Mouse (Mus musculus): ENCODE results near the gene Lrp11. TPM values are rescaled to one million over a fixed set of nuclear protein-coding genes. Genes with fewer than 3 reads are reported as not detected.

The Lrp11 gene
- 37.8 and 39.1 TPM in 2 replicates for polyA plus RNA-seq (2014; fragmentation: Nextera tagmentation; extraction: Ambion mirVana)

GRCm38 (mm10) chr10:7589592-7590233 lies at the start of gene Lrp11:
Lrp11 (plus strand) TSS chr10:7589800.
- ATAC-seq (ENCODE audit: low read depth): peak; percentile 97
- WGBS: under 1% methylated on average over 75 of the region's 76 CpGs
- Histone ChIP-seq H3K4me1 (ENCODE audit: control insufficient read depth, insufficient read depth, low read length) (peaks cover 19% of the 10 kb centered on the region), H3K36me3 (ENCODE audit: control insufficient read depth, insufficient read depth, low read length) (no peaks in the 10 kb centered on the region), H3K27ac (ENCODE audit: low read depth, low read length) (peak within 1 kb of the TSS; percentile 84), H3K27me3 (ENCODE audit: control insufficient read depth, insufficient read depth, low read length) (no peaks in the 10 kb centered on the region), H3K9me3 (ENCODE audit: control insufficient read depth, low read length) (no peaks in the 10 kb centered on the region), H3K4me2 (ENCODE audit: low read depth, low read length) (peak within 1 kb of the TSS; percentile 92), H3K9ac (replicated peaks; ENCODE audit: low read depth, low read length) (peak within 1 kb of the TSS; percentile 84), H3K4me3 (ENCODE audit: low read depth, low read length) (peak within 1 kb of the TSS; percentile 80)

GRCm38 (mm10) chr10:7578002-7578401 lies 11.6 kb upstream of the Lrp11 start:
- ATAC-seq (ENCODE audit: low read depth): no peak
- H3K9me3 ChIP-seq (ENCODE audit: control insufficient read depth, low read length): no peaks in the 10 kb centered on the region
- H3K4me1 ChIP-seq (ENCODE audit: control insufficient read depth, insufficient read depth, low read length): no peaks in the 10 kb centered on the region
- H3K4me2 ChIP-seq (ENCODE audit: low read depth, low read length): no peak overlapping the region
- H3K36me3 ChIP-seq (ENCODE audit: control insufficient read depth, insufficient read depth, low read length): no peaks in the 10 kb centered on the region
- H3K27me3 ChIP-seq (ENCODE audit: control insufficient read depth, insufficient read depth, low read length): no peaks in the 10 kb centered on the region
- no peak overlapping the region for H3K4me3 ChIP-seq (ENCODE audit: low read depth, low read length)
- H3K9ac ChIP-seq (replicated peaks; ENCODE audit: low read depth, low read length): no peak overlapping the region
- H3K27ac ChIP-seq (ENCODE audit: low read depth, low read length): no peak overlapping the region

GRCm38 (mm10) chr10:7581401-7581800 lies 8.2 kb upstream of the Lrp11 start:
- H3K27ac ChIP-seq (ENCODE audit: low read depth, low read length): no peak overlapping the region
- no peak overlapping the region for H3K9ac ChIP-seq (replicated peaks; ENCODE audit: low read depth, low read length)
- H3K27me3 ChIP-seq (ENCODE audit: control insufficient read depth, insufficient read depth, low read length): no peaks in the 10 kb centered on the region
- H3K4me3 ChIP-seq (ENCODE audit: low read depth, low read length): no peak overlapping the region
- no peaks in the 10 kb centered on the region for H3K36me3 ChIP-seq (ENCODE audit: control insufficient read depth, insufficient read depth, low read length)
- no peak overlapping the region for H3K4me2 ChIP-seq (ENCODE audit: low read depth, low read length)
- no peak for ATAC-seq (ENCODE audit: low read depth)
- no peaks in the 10 kb centered on the region for H3K4me1 ChIP-seq (ENCODE audit: control insufficient read depth, insufficient read depth, low read length)
- WGBS: 97% methylated on average over 2 of the region's 2 CpGs
- no peaks in the 10 kb centered on the region for H3K9me3 ChIP-seq (ENCODE audit: control insufficient read depth, low read length)

- ATAC-seq (ENCODE audit: low read depth): peak; percentile 56; the same call in 1 of the 2 replicates
- Histone ChIP-seq H3K9ac (replicated peaks; ENCODE audit: low read depth, low read length) (no peak overlapping the region), H3K9me3 (ENCODE audit: control insufficient read depth, low read length) (no peaks in the 10 kb centered on the region), H3K4me2 (ENCODE audit: low read depth, low read length) (no peak overlapping the region), H3K36me3 (ENCODE audit: control insufficient read depth, insufficient read depth, low read length) (no peaks in the 10 kb centered on the region), H3K27me3 (ENCODE audit: control insufficient read depth, insufficient read depth, low read length) (no peaks in the 10 kb centered on the region), H3K4me3 (ENCODE audit: low read depth, low read length) (no peak overlapping the region), H3K4me1 (ENCODE audit: control insufficient read depth, insufficient read depth, low read length) (no peaks in the 10 kb centered on the region), H3K27ac (ENCODE audit: low read depth, low read length) (no peak overlapping the region)
- 47% methylated on average over 11 of the region's 11 CpGs for WGBS
Observed at GRCm38 (mm10) chr10:7582157-7582890, 7.3 kb upstream of the Lrp11 start.

- Histone ChIP-seq H3K4me2 (ENCODE audit: low read depth, low read length) (no peak overlapping the region), H3K9me3 (ENCODE audit: control insufficient read depth, low read length) (no peaks in the 10 kb centered on the region), H3K36me3 (ENCODE audit: control insufficient read depth, insufficient read depth, low read length) (no peaks in the 10 kb centered on the region), H3K4me1 (ENCODE audit: control insufficient read depth, insufficient read depth, low read length) (no peaks in the 10 kb centered on the region), H3K27me3 (ENCODE audit: control insufficient read depth, insufficient read depth, low read length) (no peaks in the 10 kb centered on the region), H3K9ac (replicated peaks; ENCODE audit: low read depth, low read length) (no peak overlapping the region), H3K27ac (ENCODE audit: low read depth, low read length) (no peak overlapping the region), H3K4me3 (ENCODE audit: low read depth, low read length) (no peak overlapping the region)
- 59% methylated on average over 7 of the region's 7 CpGs for WGBS
- no peak for ATAC-seq (ENCODE audit: low read depth)
Observed at GRCm38 (mm10) chr10:7582891-7583557, 6.6 kb upstream of the Lrp11 start.

- Histone ChIP-seq H3K4me1 (ENCODE audit: control insufficient read depth, insufficient read depth, low read length) (peaks cover 18% of the 10 kb centered on the region), H3K4me3 (ENCODE audit: low read depth, low read length) (no peak overlapping the region), H3K4me2 (ENCODE audit: low read depth, low read length) (no peak overlapping the region), H3K9me3 (ENCODE audit: control insufficient read depth, low read length) (no peaks in the 10 kb centered on the region), H3K27ac (ENCODE audit: low read depth, low read length) (no peak overlapping the region), H3K36me3 (ENCODE audit: control insufficient read depth, insufficient read depth, low read length) (no peaks in the 10 kb centered on the region), H3K27me3 (ENCODE audit: control insufficient read depth, insufficient read depth, low read length) (no peaks in the 10 kb centered on the region), H3K9ac (replicated peaks; ENCODE audit: low read depth, low read length) (no peak overlapping the region)
- WGBS: 63% methylated on average over 2 of the region's 2 CpGs
- no peak for ATAC-seq (ENCODE audit: low read depth)
Observed at GRCm38 (mm10) chr10:7586771-7587170, 2.8 kb upstream of the Lrp11 start.

GRCm38 (mm10) chr10:7590234-7590689 lies 662 bp downstream of the Lrp11 start:
- Histone ChIP-seq H3K4me3 (ENCODE audit: low read depth, low read length) (peak overlapping the region; percentile 80), H3K4me1 (ENCODE audit: control insufficient read depth, insufficient read depth, low read length) (peaks cover 19% of the 10 kb centered on the region), H3K9me3 (ENCODE audit: control insufficient read depth, low read length) (no peaks in the 10 kb centered on the region), H3K27me3 (ENCODE audit: control insufficient read depth, insufficient read depth, low read length) (no peaks in the 10 kb centered on the region), H3K36me3 (ENCODE audit: control insufficient read depth, insufficient read depth, low read length) (no peaks in the 10 kb centered on the region), H3K4me2 (ENCODE audit: low read depth, low read length) (peak overlapping the region; percentile 92), H3K9ac (replicated peaks; ENCODE audit: low read depth, low read length) (peak overlapping the region; percentile 84), H3K27ac (ENCODE audit: low read depth, low read length) (peak overlapping the region; percentile 84)
- under 1% methylated on average over 52 of the region's 54 CpGs for WGBS
- ATAC-seq (ENCODE audit: low read depth): peak; percentile 75

- H3K27ac ChIP-seq (ENCODE audit: low read depth, low read length): no peak overlapping the region
- WGBS: 8% methylated on average over 8 of the region's 8 CpGs
- peaks cover 19% of the 10 kb centered on the region for H3K4me1 ChIP-seq (ENCODE audit: control insufficient read depth, insufficient read depth, low read length)
- no peaks in the 10 kb centered on the region for H3K27me3 ChIP-seq (ENCODE audit: control insufficient read depth, insufficient read depth, low read length)
- H3K4me2 ChIP-seq (ENCODE audit: low read depth, low read length): peak overlapping the region; percentile 92
- peak overlapping the region; percentile 80 for H3K4me3 ChIP-seq (ENCODE audit: low read depth, low read length)
- peak overlapping the region; percentile 84 for H3K9ac ChIP-seq (replicated peaks; ENCODE audit: low read depth, low read length)
- no peaks in the 10 kb centered on the region for H3K36me3 ChIP-seq (ENCODE audit: control insufficient read depth, insufficient read depth, low read length)
- no peaks in the 10 kb centered on the region for H3K9me3 ChIP-seq (ENCODE audit: control insufficient read depth, low read length)
- no peak for ATAC-seq (ENCODE audit: low read depth)
Observed at GRCm38 (mm10) chr10:7590792-7591191, 1.2 kb downstream of the Lrp11 start.

GRCm38 (mm10) chr10:7594797-7595196 lies 5.2 kb downstream of the Lrp11 start:
- H3K36me3 ChIP-seq (ENCODE audit: control insufficient read depth, insufficient read depth, low read length): no peaks in the 10 kb centered on the region
- ATAC-seq (ENCODE audit: low read depth): no peak
- 52% methylated on average over 7 of the region's 7 CpGs for WGBS

More at GRCm38 (mm10) chr10:7594797-7595196, 5.2 kb downstream of the Lrp11 start:
- Histone ChIP-seq H3K4me1 (ENCODE audit: control insufficient read depth, insufficient read depth, low read length) (peaks cover 15% of the 10 kb centered on the region), H3K9me3 (ENCODE audit: control insufficient read depth, low read length) (no peaks in the 10 kb centered on the region), H3K4me2 (ENCODE audit: low read depth, low read length) (no peak overlapping the region), H3K9ac (replicated peaks; ENCODE audit: low read depth, low read length) (no peak overlapping the region), H3K4me3 (ENCODE audit: low read depth, low read length) (no peak overlapping the region), H3K27me3 (ENCODE audit: control insufficient read depth, insufficient read depth, low read length) (no peaks in the 10 kb centered on the region), H3K27ac (ENCODE audit: low read depth, low read length) (no peak overlapping the region)
